ENCODE assay signal across 20 mouse cellular contexts in genomic region chr4:51749153-51749552, GRCm38 (mm10).
DNase-seq lines count a peak whose midpoint lies in the region; ATAC-seq and TF ChIP-seq lines count a peak whose summit lies in the region.
"Had no signal": no experiment of that assay in that cellular context is flagged by ENCODE, and none has a peak within 500 bp of the region (broad histone marks: within the 10 kb centered on the region; RNA-seq: fewer than 3 reads in every experiment).

No protein-coding gene starts in this region.

- no peaks in the 10 kb centered on the region for H3K4me1 ChIP-seq in forebrain, embryonic 12.5 days
- H3K4me1 ChIP-seq in forebrain, embryonic 16.5 days (replicated peaks; ENCODE audit: control insufficient read depth, insufficient read depth, low read length), result no peaks in the 10 kb centered on the region
- no peaks in the 10 kb centered on the region for H3K4me1 ChIP-seq in midbrain, embryonic 10.5 days
- no peaks in the 10 kb centered on the region for H3K4me1 ChIP-seq in midbrain, postnatal 0 days (ENCODE audit: insufficient read depth, low read length)
- H3K4me1 ChIP-seq: heart, embryonic 15.5 days; hindbrain, embryonic 15.5 days had no signal

- no peak overlapping the region for H3K4me3 ChIP-seq in forebrain, embryonic 12.5 days (replicated peaks)
- no peak overlapping the region for H3K4me3 ChIP-seq in forebrain, embryonic 16.5 days (replicated peaks; ENCODE audit: low read length)
- H3K4me3 ChIP-seq in midbrain, embryonic 10.5 days, result no peak overlapping the region
- no peak overlapping the region for H3K4me3 ChIP-seq in midbrain, postnatal 0 days (ENCODE audit: low read depth, low read length)
- H3K4me3 ChIP-seq: heart, adult 2 months; heart, embryonic 15.5 days; hindbrain, embryonic 15.5 days had no signal

- no peak overlapping the region for H3K4me2 ChIP-seq in forebrain, embryonic 12.5 days
- no peak overlapping the region for H3K4me2 ChIP-seq in forebrain, embryonic 16.5 days (ENCODE audit: low read length)
- no peak overlapping the region for H3K4me2 ChIP-seq in midbrain, postnatal 0 days (ENCODE audit: low read depth, low read length, poor library complexity, severe bottlenecking)
- H3K4me2 ChIP-seq: heart, embryonic 11.5 days; heart, embryonic 15.5 days; hindbrain, embryonic 15.5 days had no signal

- WGBS in forebrain, embryonic 12.5 days, result 26% methylated on average over 3 of the region's 3 CpGs
- 19% methylated on average over 3 of the region's 3 CpGs for WGBS in forebrain, embryonic 16.5 days
- WGBS in midbrain, embryonic 10.5 days, result 47% methylated on average over 3 of the region's 3 CpGs
- WGBS in midbrain, postnatal 0 days, result 33% methylated on average over 3 of the region's 3 CpGs

- peak; percentile 70; the same call in 1 of the 2 replicates for ATAC-seq in forebrain, embryonic 12.5 days (ENCODE audit: low FRiP score)
- ATAC-seq in forebrain, embryonic 16.5 days, result no peak
- no peak for ATAC-seq in midbrain, postnatal 0 days (ENCODE audit: low FRiP score)
- ATAC-seq: CD4-positive, CD25-positive, alpha-beta regulatory T cell, adult 4 months; intestine, embryonic 16.5 days had no signal

- no peak for TF ChIP-seq CTCF in midbrain, postnatal 0 days (IDR thresholded peaks at IDR 0.05)

- no peaks in the 10 kb centered on the region for H3K27me3 ChIP-seq in forebrain, embryonic 12.5 days
- no peaks in the 10 kb centered on the region for H3K27me3 ChIP-seq in forebrain, embryonic 16.5 days (replicated peaks; ENCODE audit: control insufficient read depth, insufficient read depth, low read length)
- no peaks in the 10 kb centered on the region for H3K27me3 ChIP-seq in midbrain, embryonic 10.5 days (ENCODE audit: low read depth, poor library complexity, severe bottlenecking)
- H3K27me3 ChIP-seq in midbrain, postnatal 0 days (ENCODE audit: insufficient read depth, low read length), result no peaks in the 10 kb centered on the region
- H3K27me3 ChIP-seq: heart, embryonic 15.5 days; hindbrain, embryonic 15.5 days had no signal

- no peaks in the 10 kb centered on the region for H3K36me3 ChIP-seq in forebrain, embryonic 12.5 days (replicated peaks)
- H3K36me3 ChIP-seq in forebrain, embryonic 16.5 days (ENCODE audit: control insufficient read depth, insufficient read depth), result no peaks in the 10 kb centered on the region
- H3K36me3 ChIP-seq in midbrain, embryonic 10.5 days, result no peaks in the 10 kb centered on the region
- no peaks in the 10 kb centered on the region for H3K36me3 ChIP-seq in midbrain, postnatal 0 days (ENCODE audit: insufficient read depth, low read length)
- H3K36me3 ChIP-seq: G1E; heart, embryonic 15.5 days; hindbrain, embryonic 15.5 days had no signal

- peak; percentile 5 for DNase-seq in embryo, embryonic 10.5 days (ENCODE audit: low spot score)
- no peak for DNase-seq in embryo, embryonic 10 days (ENCODE audit: low spot score)
- DNase-seq in midbrain, embryonic 10.5 days (ENCODE audit: low spot score), result peak; percentile 14
- DNase-seq in midbrain, postnatal 0 days (ENCODE audit: low spot score), result no peak
- DNase-seq in mesoderm, embryonic 11.5 days (ENCODE audit: low read depth, low spot score), result peak; percentile 0
- DNase-seq in cerebellum, adult 9-10 months, result no peak
- DNase-seq: adrenal gland, postnatal 14 days; B cell, adult 2 months; cerebellum, postnatal 10 days; gastrocnemius, postnatal 14 days; heart, adult 2 months; heart, postnatal 14 days had no signal

- H3K27ac ChIP-seq in forebrain, embryonic 12.5 days, result no peak overlapping the region
- H3K27ac ChIP-seq in forebrain, embryonic 16.5 days (ENCODE audit: low read length), result no peak overlapping the region
- no peak overlapping the region for H3K27ac ChIP-seq in midbrain, embryonic 10.5 days (replicated peaks)
- H3K27ac ChIP-seq in midbrain, postnatal 0 days (ENCODE audit: low read depth, low read length), result no peak overlapping the region
- H3K27ac ChIP-seq: heart, adult 2 months; heart, embryonic 15.5 days; hindbrain, embryonic 15.5 days had no signal

- H3K9ac ChIP-seq in forebrain, embryonic 12.5 days, result no peak overlapping the region
- H3K9ac ChIP-seq in forebrain, embryonic 16.5 days (replicated peaks; ENCODE audit: low read depth, low read length), result no peak overlapping the region
- H3K9ac ChIP-seq in midbrain, postnatal 0 days (replicated peaks; ENCODE audit: low read length, poor library complexity, severe bottlenecking), result no peak overlapping the region
- H3K9ac ChIP-seq: heart, embryonic 15.5 days; hindbrain, embryonic 15.5 days had no signal

- no peaks in the 10 kb centered on the region for H3K9me3 ChIP-seq in forebrain, embryonic 12.5 days
- no peaks in the 10 kb centered on the region for H3K9me3 ChIP-seq in forebrain, embryonic 16.5 days (ENCODE audit: control insufficient read depth, low read length)
- no peaks in the 10 kb centered on the region for H3K9me3 ChIP-seq in midbrain, embryonic 10.5 days (replicated peaks)
- no peaks in the 10 kb centered on the region for H3K9me3 ChIP-seq in midbrain, postnatal 0 days (ENCODE audit: low read length)
- H3K9me3 ChIP-seq: G1E; heart, embryonic 15.5 days; hindbrain, embryonic 15.5 days had no signal

Comparison
In these comparisons a context has a peak if more than half of its experiments do, and no peak if none do; other contexts are left out.
1. DNase-seq: peak in embryo, embryonic 10.5 days (single experiment), midbrain, embryonic 10.5 days (single experiment) and mesoderm, embryonic 11.5 days (single experiment); none in embryo, embryonic 10 days (single experiment), midbrain, postnatal 0 days (single experiment) and cerebellum, adult 9-10 months (single experiment).